Mouse (Mus musculus): ENCODE results near the gene Crmp1. TPM values are rescaled to one million over a fixed set of nuclear protein-coding genes. Genes with fewer than 3 reads are reported as not detected.

Gene Crmp1
- polyA plus RNA-seq, 2 experiments = 9.3 to 15.3 TPM

- Histone ChIP-seq H3K4me1 (ENCODE audit: control insufficient read depth, insufficient read depth, low read length) (no peaks in the 10 kb centered on the region), H3K9ac (ENCODE audit: low read depth, low read length, severe bottlenecking) (no peak overlapping the region), H3K4me2 (replicated peaks; ENCODE audit: low read depth, low read length, severe bottlenecking) (no peak overlapping the region), H3K27ac (replicated peaks; ENCODE audit: low read depth, low read length) (no peak overlapping the region), H3K9me3 (ENCODE audit: control insufficient read depth, low read length) (peaks cover 8% of the 10 kb centered on the region; the same call in 1 of the 2 replicates), H3K4me3 (replicated peaks; ENCODE audit: low read length) (no peak overlapping the region), H3K36me3 (ENCODE audit: control insufficient read depth, insufficient read depth, low read length) (peaks cover 97% of the 10 kb centered on the region), H3K27me3 (ENCODE audit: control insufficient read depth, insufficient read depth, low read length) (no peaks in the 10 kb centered on the region)
- WGBS = 78% methylated on average over 6 of the region's 6 CpGs
- ATAC-seq (ENCODE audit: low FRiP score, low read depth) (no peak), DNase-seq (ENCODE audit: low spot score) (no peak)
- no peak for TF ChIP-seq POLR2A (IDR thresholded peaks at IDR 0.05; ENCODE audit: borderline replicate concordance, extremely low read depth, insufficient read depth, insufficient read length)
Measured at GRCm38 (mm10) chr5:37318715-37319114, 77.0 kb downstream of the Crmp1 start.

GRCm38 (mm10) chr5:37320174-37320573 is 78.4 kb downstream of the Crmp1 start:
- Histone ChIP-seq H3K4me2 (replicated peaks; ENCODE audit: low read depth, low read length, severe bottlenecking) (no peak overlapping the region), H3K4me1 (ENCODE audit: control insufficient read depth, insufficient read depth, low read length) (no peaks in the 10 kb centered on the region), H3K9ac (ENCODE audit: low read depth, low read length, severe bottlenecking) (no peak overlapping the region), H3K36me3 (ENCODE audit: control insufficient read depth, insufficient read depth, low read length) (peaks cover 97% of the 10 kb centered on the region), H3K9me3 (ENCODE audit: control insufficient read depth, low read length) (peaks cover 2% of the 10 kb centered on the region; the same call in 1 of the 2 replicates), H3K27me3 (ENCODE audit: control insufficient read depth, insufficient read depth, low read length) (no peaks in the 10 kb centered on the region), H3K27ac (replicated peaks; ENCODE audit: low read depth, low read length) (no peak overlapping the region), H3K4me3 (replicated peaks; ENCODE audit: low read length) (no peak overlapping the region)
- WGBS = 76% methylated on average over 3 of the region's 3 CpGs
- no peak for ATAC-seq (ENCODE audit: low FRiP score, low read depth)
- TF ChIP-seq POLR2A (IDR thresholded peaks at IDR 0.05; ENCODE audit: borderline replicate concordance, extremely low read depth, insufficient read depth, insufficient read length) = no peak
- DNase-seq (ENCODE audit: low spot score) = no peak

GRCm38 (mm10) chr5:37320761-37321160 is 79.0 kb downstream of the Crmp1 start:
- ATAC-seq (ENCODE audit: low FRiP score, low read depth) (no peak), DNase-seq (ENCODE audit: low spot score) (no peak)
- Histone ChIP-seq H3K9ac (ENCODE audit: low read depth, low read length, severe bottlenecking) (no peak overlapping the region), H3K4me3 (replicated peaks; ENCODE audit: low read length) (no peak overlapping the region), H3K27ac (replicated peaks; ENCODE audit: low read depth, low read length) (no peak overlapping the region), H3K27me3 (ENCODE audit: control insufficient read depth, insufficient read depth, low read length) (no peaks in the 10 kb centered on the region), H3K4me2 (replicated peaks; ENCODE audit: low read depth, low read length, severe bottlenecking) (no peak overlapping the region), H3K4me1 (ENCODE audit: control insufficient read depth, insufficient read depth, low read length) (no peaks in the 10 kb centered on the region), H3K36me3 (ENCODE audit: control insufficient read depth, insufficient read depth, low read length) (peaks cover 97% of the 10 kb centered on the region), H3K9me3 (ENCODE audit: control insufficient read depth, low read length) (no peaks in the 10 kb centered on the region)
- TF ChIP-seq POLR2A (IDR thresholded peaks at IDR 0.05; ENCODE audit: borderline replicate concordance, extremely low read depth, insufficient read depth, insufficient read length) = no peak
- WGBS = 93% methylated on average over 4 of the region's 4 CpGs

GRCm38 (mm10) chr5:37326675-37327074 is 84.9 kb downstream of the Crmp1 start:
- ATAC-seq (ENCODE audit: low FRiP score, low read depth) (no peak), DNase-seq (ENCODE audit: low spot score) (no peak)
- peaks cover 80% of the 10 kb centered on the region for H3K36me3 ChIP-seq (ENCODE audit: control insufficient read depth, insufficient read depth, low read length)
- no peak overlapping the region for H3K9ac ChIP-seq (ENCODE audit: low read depth, low read length, severe bottlenecking)
- no peaks in the 10 kb centered on the region for H3K4me1 ChIP-seq (ENCODE audit: control insufficient read depth, insufficient read depth, low read length)
- H3K27me3 ChIP-seq (ENCODE audit: control insufficient read depth, insufficient read depth, low read length) = no peaks in the 10 kb centered on the region
- no peak overlapping the region for H3K4me2 ChIP-seq (replicated peaks; ENCODE audit: low read depth, low read length, severe bottlenecking)
- no peaks in the 10 kb centered on the region for H3K9me3 ChIP-seq (ENCODE audit: control insufficient read depth, low read length)
- no peak overlapping the region for H3K27ac ChIP-seq (replicated peaks; ENCODE audit: low read depth, low read length)
- 87% methylated on average over 6 of the region's 6 CpGs for WGBS
- no peak for TF ChIP-seq POLR2A (IDR thresholded peaks at IDR 0.05; ENCODE audit: borderline replicate concordance, extremely low read depth, insufficient read depth, insufficient read length)
- no peak overlapping the region for H3K4me3 ChIP-seq (replicated peaks; ENCODE audit: low read length)

GRCm38 (mm10) chr5:37330449-37331132 is 88.9 kb downstream of the Crmp1 start:
- 85% methylated on average over 8 of the region's 8 CpGs for whole genome bisulfite sequencing
- H3K36me3 ChIP-seq (ENCODE audit: control insufficient read depth, insufficient read depth, low read length) = peaks cover 59% of the 10 kb centered on the region

More at GRCm38 (mm10) chr5:37330449-37331132, 88.9 kb downstream of the Crmp1 start:
- Histone ChIP-seq H3K4me2 (replicated peaks; ENCODE audit: low read depth, low read length, severe bottlenecking) (no peak overlapping the region), H3K9ac (ENCODE audit: low read depth, low read length, severe bottlenecking) (no peak overlapping the region), H3K4me3 (replicated peaks; ENCODE audit: low read length) (no peak overlapping the region), H3K27me3 (ENCODE audit: control insufficient read depth, insufficient read depth, low read length) (no peaks in the 10 kb centered on the region), H3K27ac (replicated peaks; ENCODE audit: low read depth, low read length) (no peak overlapping the region), H3K4me1 (ENCODE audit: control insufficient read depth, insufficient read depth, low read length) (peaks cover 7% of the 10 kb centered on the region; the same call in 1 of the 2 replicates), H3K9me3 (ENCODE audit: control insufficient read depth, low read length) (no peaks in the 10 kb centered on the region)
- TF ChIP-seq POLR2A (IDR thresholded peaks at IDR 0.05; ENCODE audit: borderline replicate concordance, extremely low read depth, insufficient read depth, insufficient read length) = no peak
- no peak for DNase-seq (ENCODE audit: low spot score)
- no peak for ATAC-seq (ENCODE audit: low FRiP score, low read depth)
